Mouse (Mus musculus): ENCODE measurements around the gene Tmem100.

Tmem100 gene

DNA sequence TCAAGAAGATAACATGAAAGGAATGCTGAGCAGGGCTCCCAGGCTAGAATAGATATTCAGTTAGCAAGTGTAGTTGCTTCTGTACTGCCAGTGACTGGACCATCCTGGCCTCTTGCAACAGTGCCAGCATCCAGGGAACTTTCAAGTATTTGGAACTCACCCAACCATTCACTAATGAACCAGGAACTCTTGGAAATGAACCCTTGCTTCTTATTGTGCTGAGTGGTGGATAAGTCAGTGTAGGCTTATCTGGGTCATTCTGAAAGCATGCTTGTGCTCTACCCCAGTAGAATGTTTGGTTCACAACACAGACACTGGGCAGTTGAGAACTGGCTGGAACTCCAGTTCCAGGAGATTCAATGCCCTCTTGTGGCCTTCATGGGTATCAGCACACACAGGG lies 29.1 kb downstream of the Tmem100 start:
- DNase-seq (ENCODE audit: low read depth, low spot score), result no peak

DNA sequence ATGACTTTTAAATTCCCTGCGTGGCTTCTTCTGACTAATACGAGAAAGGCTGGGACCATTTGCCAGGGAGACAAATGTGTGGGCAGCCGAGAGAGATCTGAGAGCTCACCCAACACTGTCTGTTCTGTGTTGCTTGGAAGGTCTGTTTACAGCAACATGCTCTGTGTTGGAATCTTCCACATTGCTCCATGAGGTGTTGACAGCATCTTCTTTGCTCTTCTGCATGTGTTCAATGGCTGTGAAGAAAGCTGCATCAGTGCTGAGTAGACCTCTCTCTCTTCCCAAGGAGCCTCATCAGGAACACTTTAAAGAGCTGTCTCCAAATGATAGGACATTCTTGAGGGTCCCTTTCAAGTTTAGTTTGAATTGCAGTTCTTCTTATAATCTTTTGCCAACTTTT lies 32.5 kb downstream of the Tmem100 start:
- DNase-seq (ENCODE audit: low read depth, low spot score), result no peak

DNA sequence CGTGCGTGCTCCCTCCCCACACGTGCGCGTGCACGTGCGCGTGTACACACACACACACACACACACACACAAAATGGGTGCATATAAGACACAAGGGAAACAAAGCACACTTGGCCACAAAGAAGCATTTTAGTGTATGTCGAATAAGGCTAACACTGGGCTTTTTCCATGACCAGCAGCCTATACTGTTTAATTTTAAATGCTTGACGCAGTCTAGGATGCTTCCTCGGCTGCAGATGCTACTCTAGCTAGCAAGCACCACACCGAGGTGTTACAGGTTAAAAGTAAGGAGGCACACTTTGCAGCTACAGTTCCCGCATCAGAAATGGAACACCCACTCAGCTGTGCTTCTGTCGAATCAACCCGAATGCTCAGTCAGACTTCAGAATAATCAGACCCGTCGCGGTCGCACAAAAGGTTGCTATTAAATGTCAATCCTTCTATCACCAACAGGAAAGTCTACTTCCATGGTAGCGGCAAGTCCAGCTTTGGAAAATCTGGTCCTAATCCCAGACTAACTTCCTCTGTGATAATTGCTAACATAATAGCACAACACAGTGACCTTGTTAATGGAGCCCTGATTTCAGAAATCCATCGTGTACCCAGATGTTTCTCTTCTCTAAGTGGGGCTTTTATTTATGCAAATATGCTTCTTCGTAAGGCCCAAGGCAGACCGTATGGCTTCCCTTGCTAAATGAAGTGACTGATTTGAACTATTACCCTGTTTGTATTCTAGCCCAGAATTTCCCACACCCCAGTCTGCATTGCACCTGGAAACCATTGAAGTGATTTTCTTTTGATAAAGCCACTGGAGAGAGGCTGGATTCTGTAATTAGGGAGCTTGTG lies 36.5 kb downstream of the Tmem100 start:
- no peak for DNase-seq (ENCODE audit: low read depth, low spot score)

DNA sequence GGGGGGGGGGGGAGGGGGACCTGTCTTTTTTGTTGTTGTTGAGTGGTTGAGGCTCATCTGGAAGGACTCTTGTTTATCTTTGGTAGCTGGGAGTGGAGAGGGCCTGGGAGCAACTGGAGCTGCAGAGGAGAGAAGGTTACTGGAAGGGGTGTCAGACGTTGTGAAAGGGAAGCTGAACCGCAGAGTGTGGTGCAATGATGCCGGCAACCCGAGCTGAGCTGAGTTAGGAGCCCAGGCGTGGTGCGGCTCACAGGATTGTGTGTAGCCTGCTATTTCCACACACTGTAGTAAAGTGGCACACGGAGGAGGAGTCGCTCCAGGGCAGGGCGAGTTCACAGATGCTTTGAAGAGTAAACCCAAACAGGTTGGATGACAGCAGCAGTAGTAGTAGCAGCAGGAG lies 41.6 kb downstream of the Tmem100 start:
- DNase-seq (ENCODE audit: low read depth, low spot score), result no peak

DNA sequence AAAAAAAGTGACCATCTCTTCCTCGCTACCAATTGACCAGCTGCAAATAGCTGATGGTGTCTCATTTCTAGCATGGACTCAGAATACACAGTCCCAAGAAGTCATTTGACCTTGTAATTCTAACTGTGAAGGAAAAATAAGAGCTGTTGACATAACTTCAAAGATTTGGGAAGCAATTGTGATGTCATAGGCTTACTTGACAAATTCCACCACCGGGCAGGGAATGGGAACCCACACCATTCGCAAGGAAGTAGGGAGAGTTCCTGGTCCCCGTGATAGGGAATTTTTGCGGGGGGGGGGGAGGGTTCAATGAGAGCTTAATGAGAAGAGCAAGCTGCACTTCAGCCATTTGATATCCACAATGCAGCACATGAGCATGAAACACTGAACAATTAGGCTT lies 43.1 kb downstream of the Tmem100 start:
- no peak for DNase-seq (ENCODE audit: low read depth, low spot score)

DNA sequence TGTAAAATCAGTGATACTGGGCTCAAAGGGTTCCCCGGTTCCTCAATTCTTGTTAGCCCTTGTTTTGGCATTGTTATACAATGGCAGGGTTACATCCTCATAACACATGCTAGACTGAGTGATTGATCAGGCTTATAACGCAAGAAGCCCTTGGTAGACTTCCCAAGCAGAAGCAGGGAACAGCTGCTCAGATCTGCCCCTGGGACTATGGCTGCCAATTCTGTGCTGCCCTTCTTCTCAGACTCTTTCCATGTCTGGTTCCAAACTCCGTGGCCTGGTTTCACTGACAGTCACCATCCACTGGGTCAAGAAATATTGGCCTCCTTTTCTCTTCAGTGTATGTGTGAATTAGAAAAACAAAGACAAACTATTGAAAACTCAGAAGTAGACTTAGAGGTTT lies 46.5 kb downstream of the Tmem100 start:
- DNase-seq (ENCODE audit: low read depth, low spot score), result no peak

DNA sequence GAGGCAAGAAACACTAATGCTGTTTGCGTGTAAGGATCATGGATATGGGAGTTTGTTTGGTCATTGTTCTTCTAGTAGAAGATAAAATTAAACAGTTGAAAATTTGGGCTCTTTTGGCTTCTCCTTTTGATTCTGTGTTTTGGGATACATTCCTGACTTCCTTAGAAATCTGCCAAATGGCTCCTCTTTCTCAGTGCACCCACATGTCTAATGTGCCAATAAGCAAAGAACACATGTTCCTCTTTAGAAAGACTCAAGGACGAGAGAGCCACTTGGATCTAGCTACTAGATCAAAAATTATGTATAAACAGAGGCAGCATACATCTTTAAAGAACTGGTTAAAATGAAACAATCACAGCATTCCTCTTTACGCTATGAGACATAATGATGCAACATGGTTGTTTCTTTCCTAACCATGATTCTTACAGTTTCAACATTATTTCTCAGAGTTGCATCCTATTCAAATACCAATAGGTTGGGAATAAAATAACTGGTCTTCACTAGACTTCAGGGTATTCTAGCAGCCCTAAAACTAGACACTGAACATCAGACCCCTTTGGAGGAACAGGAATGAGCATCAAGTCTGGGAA lies 50.6 kb downstream of the Tmem100 start:
- no peak for DNase-seq (ENCODE audit: low read depth, low spot score)

DNA sequence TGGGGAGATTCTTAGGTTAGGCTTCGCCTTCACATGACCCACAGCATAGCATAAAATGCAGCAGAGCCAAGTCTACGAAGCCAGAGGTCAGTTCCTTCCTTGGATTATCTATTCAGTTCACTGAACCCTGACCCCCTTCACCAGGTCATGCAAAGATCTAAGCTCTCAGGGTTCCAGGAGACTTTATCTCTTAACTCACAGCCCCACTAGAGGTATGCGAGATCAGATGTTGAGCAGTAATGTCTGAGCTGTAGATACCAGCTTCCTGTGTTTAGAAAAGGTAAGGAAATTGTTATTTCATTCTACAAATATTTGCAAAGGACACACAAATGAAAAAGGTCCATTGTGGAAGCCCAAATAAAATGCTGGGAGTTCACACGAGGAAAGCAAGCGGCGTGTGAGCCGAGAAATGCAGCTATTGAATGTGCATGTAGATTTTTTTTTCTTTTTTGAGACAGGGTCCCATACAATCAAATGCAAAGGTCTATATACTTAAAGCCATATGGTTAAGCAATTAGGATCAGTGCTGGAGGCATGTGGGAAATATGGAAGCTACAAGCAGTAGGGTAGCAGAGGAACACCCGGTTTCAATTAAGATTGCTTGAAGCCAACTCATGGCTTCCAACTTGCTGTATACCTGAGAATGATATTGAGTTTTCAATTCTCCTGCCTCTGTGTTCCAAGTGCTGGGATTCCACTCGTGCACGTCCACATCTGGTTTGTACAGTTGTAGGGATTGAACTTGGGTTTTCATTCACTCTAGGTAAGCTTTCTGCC lies 51.9 kb downstream of the Tmem100 start:
- DNase-seq (ENCODE audit: low read depth, low spot score), result no peak

DNA sequence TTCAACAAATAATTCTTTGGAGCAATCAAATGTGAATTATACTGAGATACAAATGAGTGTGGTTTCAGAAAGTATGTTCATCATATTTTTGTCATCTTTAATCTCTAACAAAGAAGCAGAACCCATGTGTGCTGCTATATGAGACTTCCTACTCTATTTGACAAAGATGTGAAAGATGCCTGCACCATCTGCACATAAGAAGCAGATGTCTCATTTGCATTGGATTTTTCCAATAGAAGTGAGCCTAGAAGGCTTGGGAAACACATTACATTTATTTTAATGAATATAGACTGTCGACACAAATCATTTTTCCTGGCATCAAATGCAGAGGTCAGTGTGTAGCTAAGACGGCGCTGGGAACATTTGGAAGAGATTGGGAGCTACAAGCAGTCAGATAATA lies 52.9 kb downstream of the Tmem100 start:
- DNase-seq (ENCODE audit: low read depth, low spot score), result no peak

DNA sequence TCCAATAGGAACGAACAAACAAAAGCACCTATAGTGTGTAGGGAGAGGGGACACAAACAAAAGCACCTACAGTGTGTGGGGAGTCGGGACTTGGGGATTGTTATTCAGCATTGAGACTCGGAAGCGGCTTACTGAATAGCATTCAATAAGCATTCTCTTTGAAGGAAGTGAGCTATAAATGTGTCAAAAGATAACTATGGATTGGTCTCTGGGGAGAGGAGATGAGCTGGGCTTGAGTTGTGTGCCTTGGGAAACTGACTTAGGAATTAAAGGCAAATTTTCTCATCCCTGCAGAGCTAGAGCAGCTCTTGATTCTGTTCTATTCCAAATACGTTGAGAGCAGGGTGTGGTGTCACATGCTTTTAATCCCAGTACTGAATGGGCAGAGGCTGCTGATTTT lies 54.0 kb downstream of the Tmem100 start:
- no peak for DNase-seq (ENCODE audit: low read depth, low spot score)

All from WW6 (cell line).